23 mouse cellular contexts compared by ENCODE assay signal in the genomic region with DNA sequence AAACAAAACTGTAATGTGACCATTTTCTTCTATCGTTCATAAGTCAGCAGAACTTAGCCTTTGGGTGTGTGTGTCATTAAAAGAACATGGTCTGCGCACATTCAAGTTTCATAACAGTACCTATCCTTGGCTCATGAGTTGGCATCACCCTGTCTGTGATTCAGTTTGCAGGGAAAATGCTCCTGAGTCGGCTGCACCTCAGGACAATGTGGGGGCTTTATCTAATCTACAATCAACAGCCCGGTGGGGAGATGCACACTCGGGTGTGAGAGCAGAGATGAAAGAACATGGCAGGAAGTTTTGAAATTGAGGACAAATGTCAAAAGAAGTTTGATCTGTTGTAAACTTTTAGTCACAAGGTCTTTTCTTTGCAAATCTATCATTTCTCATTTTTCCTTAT. TPM values are rescaled to one million over a fixed set of nuclear protein-coding genes. Genes with fewer than 3 reads are reported as not detected.
A peak's percentile ranks its signal among the peaks of the same experiment; 100 is the strongest.
DNase-seq lines count a peak whose midpoint lies in the region; ATAC-seq and TF ChIP-seq lines count a peak whose summit lies in the region.
"Had no signal": no experiment of that assay in that cellular context is flagged by ENCODE, and none has a peak within 500 bp of the region (broad histone marks: within the 10 kb centered on the region; RNA-seq: fewer than 3 reads in every experiment).

No protein-coding gene starts in this region.

- no peak overlapping the region for H3K4me3 ChIP-seq in G1E (ENCODE audit: low read depth, low read length)
- H3K4me3 ChIP-seq: embryonic facial prominence, embryonic 12.5 days; embryonic facial prominence, embryonic 15.5 days; gastrocnemius, adult 2 months; hindbrain, embryonic 12.5 days had no signal

- peaks cover 24% of the 10 kb centered on the region for H3K9me3 ChIP-seq in G1E (replicated peaks)
- H3K9me3 ChIP-seq: embryonic facial prominence, embryonic 12.5 days; embryonic facial prominence, embryonic 15.5 days; hindbrain, embryonic 12.5 days had no signal

- peak; percentile 4 for DNase-seq in adrenal gland, postnatal 14 days
- no peak for DNase-seq in adrenal gland, adult 2 months
- DNase-seq in thymus, postnatal 14 days = peak; percentile 18
- no peak for DNase-seq in thymus, postnatal 36 days
- no peak for DNase-seq in G1E (ENCODE audit: low spot score)
- no peak for DNase-seq in right cerebral cortex, postnatal 4 days
- DNase-seq in layer of hippocampus, adult 9-11 months = no peak
- DNase-seq: adrenal gland, postnatal 10 days; cerebellum, adult 11 months; cerebellum, adult 2 months; cerebellum, adult 9-11 months; cerebellum, postnatal 25 days; forebrain, postnatal 0 days; gastrocnemius, adult 2 months; gastrocnemius, postnatal 14 days had no signal

- H3K36me3 ChIP-seq in G1E (replicated peaks) = no peaks in the 10 kb centered on the region
- H3K36me3 ChIP-seq: embryonic facial prominence, embryonic 12.5 days; embryonic facial prominence, embryonic 15.5 days; hindbrain, embryonic 12.5 days had no signal

- TF ChIP-seq CTCF in G1E (IDR thresholded peaks at IDR 0.05; ENCODE audit: low read depth, low read length) = no peak

- peak; percentile 52 for ATAC-seq in G1E (ENCODE audit: extremely low read depth, insufficient number of reproducible peaks, low FRiP score, poor library complexity, severe bottlenecking)
- ATAC-seq in megakaryocyte-erythroid progenitor cell, adult 5-6 weeks (replicated peaks; ENCODE audit: low FRiP score, low TSS enrichment, poor library complexity, severe bottlenecking) = peak; percentile 52; the same call in 1 of the 2 replicates
- ATAC-seq: activated CD4-positive, CD25-positive, alpha-beta regulatory T cell, adult 4 months; forebrain, embryonic 14.5 days; forebrain, postnatal 0 days; hindbrain, embryonic 16.5 days had no signal

- H3K4me1 ChIP-seq in G1E (ENCODE audit: insufficient read depth, low read depth, low read length) = no peaks in the 10 kb centered on the region
- H3K4me1 ChIP-seq: embryonic facial prominence, embryonic 12.5 days; embryonic facial prominence, embryonic 15.5 days; hindbrain, embryonic 12.5 days had no signal

- H3K27me3 ChIP-seq in G1E (ENCODE audit: insufficient read depth, low read length) = no peaks in the 10 kb centered on the region
- H3K27me3 ChIP-seq: CH12.LX; embryonic facial prominence, embryonic 12.5 days; embryonic facial prominence, embryonic 15.5 days; hindbrain, embryonic 12.5 days had no signal

RNA-seq across cellular contexts. Expression of a gene that starts 44.8 kb away (rescaled TPM):
- 30.8 and 34.2 TPM in 2 replicates for total RNA-seq in adrenal gland, postnatal 14 days (2021)
- 10 to 100 TPM; 41.9 to 46.2 TPM for total RNA-seq in adrenal gland, adult 2 months (2021)
- polyA plus RNA-seq in adrenal gland, adult 2 months (2012; rRNA removed) = 3.0 and 3.7 TPM in 2 replicates
- not detected in 2 replicates for total RNA-seq in G1E (2014; fragmentation: Nextera tagmentation)
- 0.06 and 0.27 TPM in 2 replicates for total RNA-seq in G1E (2017)
- polyA plus RNA-seq in G1E (2012) = not detected in 2 replicates
- 30.9 and 31.5 TPM in 2 replicates for total RNA-seq in megakaryocyte-erythroid progenitor cell, adult 5-6 weeks (2014; fragmentation: Nextera tagmentation)
- 50.6 and 58.4 TPM in 2 replicates for total RNA-seq in megakaryocyte-erythroid progenitor cell, adult 5-6 weeks (2017)
- total RNA-seq: CH12.LX had no signal

Comparison
In these comparisons a context has a peak if more than half of its experiments do, and no peak if none do; other contexts are left out.
1. DNase-seq: peak in adrenal gland, postnatal 14 days (single experiment) and thymus, postnatal 14 days (single experiment); none in adrenal gland, adult 2 months (single experiment), thymus, postnatal 36 days (0 of 2), G1E (single experiment), right cerebral cortex, postnatal 4 days (single experiment) and layer of hippocampus, adult 9-11 months (single experiment).
2. RNA of a gene that starts 44.8 kb away (total RNA-seq): 30.9 to 58.4 TPM in megakaryocyte-erythroid progenitor cell, adult 5-6 weeks, 41.9 to 46.2 TPM in adrenal gland, adult 2 months and 30.8 to 34.2 TPM in adrenal gland, postnatal 14 days; 0.06 to 0.27 TPM in G1E; every median in the first group is over 10 times any median in the second.